Mouse (Mus musculus) thymus, postnatal 25 days (tissue): Measurements from ENCODE around the gene Nudt4.
"Not testable (repeated sequence)": the region's sequence is repeated elsewhere in the genome, so short reads cannot be mapped to it uniquely, and the experiment has no call there.

ENCODE experiments used
- DNase-seq: peaks from one replicate; pipeline ENCODE4 v3.0.0; 2022

Nudt4 gene

DNA sequence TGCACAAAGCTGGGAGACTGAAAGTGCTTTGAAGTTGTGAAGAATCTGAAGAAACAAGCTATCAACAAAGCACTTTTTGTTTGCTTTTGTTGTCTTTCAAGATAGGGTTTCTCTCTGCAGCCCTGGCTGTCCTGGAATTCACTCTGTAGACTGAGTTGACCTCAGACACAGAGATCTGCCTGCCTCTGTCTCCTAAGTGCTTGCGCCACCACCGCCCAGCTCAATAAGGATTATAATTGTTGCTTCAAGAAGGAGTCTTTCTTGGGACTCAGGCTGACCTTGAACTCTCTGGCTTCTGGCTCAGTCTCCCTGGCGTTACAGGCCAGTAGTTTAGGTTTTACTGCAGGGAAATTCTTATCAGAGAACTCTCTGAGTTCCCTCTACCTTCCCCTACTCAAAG lies 2.8 kb upstream of the Nudt4 start:
- no peak for DNase-seq

DNA sequence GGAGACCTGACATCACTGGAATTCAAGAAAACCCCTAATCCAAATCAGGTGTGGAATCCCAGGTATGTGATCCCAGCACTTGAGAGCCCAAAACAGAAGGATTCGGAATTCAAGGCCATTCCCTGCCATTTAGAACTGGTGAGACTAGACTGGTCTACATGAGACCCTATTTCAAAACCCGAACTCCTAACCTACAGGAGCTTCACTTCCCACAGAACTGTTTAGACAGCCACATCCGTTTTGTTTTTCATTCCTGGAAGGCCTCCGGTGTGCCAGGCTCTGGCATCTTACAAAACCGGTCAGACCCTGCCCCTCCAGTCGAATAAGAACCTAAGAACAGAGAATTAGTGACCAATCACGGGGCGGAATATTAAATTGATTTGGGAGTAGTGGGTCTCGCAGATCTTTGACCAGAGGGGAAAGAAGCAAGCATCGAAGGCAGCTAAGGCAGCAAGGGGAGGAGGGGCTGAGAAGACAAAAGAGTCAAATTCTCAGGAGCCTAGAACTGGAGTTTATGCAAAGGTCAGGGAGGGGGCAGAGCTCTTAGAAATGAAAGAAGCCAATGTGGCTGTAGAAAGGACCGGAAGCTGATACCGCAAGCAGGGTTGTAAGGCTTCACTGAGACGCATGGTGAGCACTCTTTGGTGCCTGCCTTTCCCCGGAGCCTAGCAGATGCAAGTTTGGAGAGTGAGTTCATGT lies 1.4 kb upstream of the Nudt4 start:
- DNase-seq = peak; percentile 33

DNA sequence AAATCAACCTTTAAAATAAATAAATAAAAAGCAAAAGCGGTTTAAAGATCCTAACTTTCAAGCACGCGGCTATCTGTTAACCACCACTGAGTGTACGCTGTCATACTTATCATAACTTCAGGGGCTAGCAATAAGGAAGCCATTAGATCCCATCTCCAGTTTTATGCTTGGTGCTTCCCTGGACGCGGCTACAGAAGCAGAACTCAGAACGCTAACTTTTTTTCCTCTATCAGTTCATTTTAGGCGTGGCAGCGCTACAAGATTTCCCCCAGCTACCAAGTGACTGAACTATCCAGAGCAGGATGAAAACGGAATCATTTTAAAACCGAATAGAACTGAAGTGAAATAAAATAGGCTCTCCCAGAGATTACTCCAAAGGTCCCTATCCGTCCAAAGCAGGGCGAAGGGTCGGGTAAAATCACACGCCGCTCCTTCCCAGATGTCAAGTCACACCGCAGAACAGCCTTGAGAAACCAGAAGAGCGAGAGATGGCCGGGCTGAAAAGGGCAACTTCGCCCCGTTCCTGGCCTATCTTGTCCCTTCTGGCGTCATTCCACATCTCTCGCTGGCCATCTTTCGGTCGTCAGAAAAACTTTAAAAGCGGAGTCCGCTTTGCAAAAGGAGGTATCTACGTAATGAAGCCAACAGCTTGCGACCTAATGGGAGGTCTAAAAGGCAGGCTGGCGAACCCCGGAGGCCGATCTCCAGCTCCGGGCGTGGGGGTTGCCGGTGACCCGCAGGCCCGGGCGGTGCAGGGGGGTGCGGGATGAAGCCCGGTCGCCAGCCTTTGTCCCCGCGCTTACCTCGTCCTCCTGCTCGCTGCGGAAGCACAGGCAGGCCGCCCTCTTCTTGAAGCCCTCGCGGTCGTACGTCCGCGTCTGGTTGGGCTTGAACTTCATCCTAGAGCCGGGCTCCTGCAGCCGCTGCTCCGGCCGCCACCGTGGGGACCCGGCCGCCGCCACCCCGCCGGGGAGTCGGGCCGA lies 796 bp downstream of the Nudt4 start:
- peak; percentile 55 for DNase-seq

DNA sequence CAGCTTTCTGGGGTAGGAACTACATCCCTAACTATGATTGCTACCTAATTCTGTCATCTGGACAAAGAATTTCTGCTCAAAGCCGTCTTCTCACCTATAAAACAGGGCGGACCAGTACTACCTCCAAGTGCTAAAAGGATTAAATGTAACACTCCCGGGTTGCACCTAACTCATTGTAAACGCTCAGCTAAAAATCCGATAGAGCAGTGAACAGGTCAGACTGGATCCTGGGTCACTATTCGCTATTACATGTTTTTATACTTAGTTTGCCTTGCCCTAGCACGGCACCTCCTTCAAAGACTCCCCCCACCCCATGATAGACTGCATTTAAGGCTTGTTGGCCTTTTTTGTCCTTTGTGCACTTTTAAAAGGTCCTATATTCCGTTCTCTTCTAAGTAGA lies 1.6 kb downstream of the Nudt4 start:
- no peak for DNase-seq

DNA sequence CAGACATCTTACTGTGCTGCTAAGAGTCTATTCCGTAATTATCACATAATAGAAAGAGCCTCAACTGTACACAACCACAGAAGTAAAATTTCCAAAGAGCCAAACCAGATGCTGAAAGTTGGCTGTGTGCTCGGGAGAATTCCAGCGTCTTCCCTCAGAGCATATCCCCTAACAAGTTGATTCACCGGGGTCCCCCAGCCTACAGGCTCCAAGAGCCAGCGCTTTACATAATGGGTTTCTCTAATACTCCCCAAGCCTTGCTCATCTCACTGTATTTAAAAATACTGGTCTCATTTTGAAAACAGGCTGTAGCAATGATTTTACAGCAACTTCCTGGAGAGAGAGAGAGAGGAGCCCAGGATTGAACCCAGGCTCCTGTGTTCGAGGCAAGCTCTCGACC lies 2.3 kb downstream of the Nudt4 start:
- no peak for DNase-seq

DNA sequence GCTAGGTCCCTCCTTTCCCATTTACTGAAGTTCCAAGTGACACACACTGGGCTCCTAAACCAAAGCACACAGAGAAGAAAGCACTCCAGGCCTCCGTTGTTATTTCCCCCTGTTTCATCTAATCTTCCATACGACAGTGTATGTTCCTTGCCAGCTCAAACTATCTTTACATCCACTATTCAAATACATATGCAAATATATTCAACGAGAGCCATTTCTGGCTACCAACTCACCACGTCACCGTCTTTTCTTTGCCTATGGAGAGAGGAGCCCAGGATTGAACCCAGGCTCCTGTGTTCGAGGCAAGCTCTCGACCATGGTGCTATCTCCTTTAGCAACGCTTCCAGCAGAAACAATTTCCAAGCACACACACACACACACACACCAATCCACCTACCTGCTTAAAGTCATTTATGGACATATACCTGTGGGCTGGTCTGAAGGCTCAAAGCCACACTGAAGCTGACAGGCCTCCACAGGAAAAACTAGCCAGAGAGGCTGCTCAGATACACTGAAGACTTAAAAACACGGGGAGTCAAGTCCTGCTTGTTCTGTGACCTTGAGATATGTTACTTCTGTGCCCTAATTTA lies 3.5 kb downstream of the Nudt4 start:
- no peak for DNase-seq

DNA sequence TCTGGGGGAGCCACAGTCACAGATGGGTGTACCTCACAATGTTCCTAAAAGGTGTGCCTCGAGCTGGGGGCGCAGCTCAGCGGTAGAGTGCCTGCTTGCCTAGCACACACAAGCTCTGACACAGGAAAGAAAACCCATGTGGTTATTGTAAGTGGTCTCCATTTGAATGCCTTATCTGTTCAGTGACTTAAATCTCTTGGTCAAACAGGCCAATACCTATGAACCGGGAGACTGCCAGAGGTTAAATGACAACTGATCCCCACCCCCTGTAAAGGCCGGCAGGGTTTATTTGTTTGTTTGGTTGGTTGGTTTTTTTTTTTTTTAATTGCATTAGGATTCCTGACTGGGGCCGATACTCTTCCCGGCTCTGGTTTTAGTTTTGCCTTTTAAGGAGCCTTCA lies 4.5 kb downstream of the Nudt4 start:
- DNase-seq = no peak

DNA sequence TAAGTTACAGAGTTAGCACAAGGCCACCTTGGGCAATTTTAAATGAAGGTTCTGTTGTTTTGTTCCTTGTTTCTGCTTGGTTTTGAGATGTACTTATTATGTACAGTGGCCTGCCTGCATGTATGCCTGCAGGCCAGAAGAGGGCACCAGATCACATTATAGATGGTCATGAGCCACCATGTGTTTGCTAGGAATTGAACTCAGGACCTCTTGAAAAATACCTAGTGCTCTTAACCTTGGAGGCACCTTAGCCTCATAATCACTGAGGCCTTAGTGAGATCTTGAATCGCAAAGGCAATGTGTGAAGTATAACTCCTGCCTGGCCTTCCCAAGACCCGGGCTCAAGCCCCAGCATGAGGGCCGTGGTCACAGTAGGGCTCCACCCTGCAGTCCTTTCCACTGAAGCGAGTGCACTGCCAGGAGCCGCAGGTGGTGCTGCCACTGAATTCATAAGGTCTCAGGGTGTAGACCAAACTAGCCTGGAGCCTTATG lies 6.6 kb downstream of the Nudt4 start:
- peak; percentile 37 for DNase-seq

DNA sequence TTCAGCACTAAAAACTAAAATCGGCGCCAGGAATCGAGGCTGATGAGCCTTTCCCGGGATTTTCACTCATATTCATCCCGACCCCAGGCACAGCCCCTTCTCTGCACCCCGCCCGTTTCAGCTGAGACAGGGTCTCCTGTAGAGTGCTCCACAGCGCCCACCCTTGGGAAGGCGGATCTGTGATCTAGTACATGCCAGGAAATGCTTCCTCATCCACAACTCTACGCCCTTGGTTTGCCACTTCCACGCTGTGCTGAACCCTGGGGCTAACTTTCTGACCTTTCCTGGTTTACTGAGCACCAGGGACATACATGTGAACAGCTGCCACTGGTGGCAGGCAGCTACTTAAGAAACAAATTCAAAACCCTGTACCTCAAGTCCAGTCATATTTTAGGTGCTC lies 8.1 kb downstream of the Nudt4 start:
- no peak for DNase-seq

DNA sequence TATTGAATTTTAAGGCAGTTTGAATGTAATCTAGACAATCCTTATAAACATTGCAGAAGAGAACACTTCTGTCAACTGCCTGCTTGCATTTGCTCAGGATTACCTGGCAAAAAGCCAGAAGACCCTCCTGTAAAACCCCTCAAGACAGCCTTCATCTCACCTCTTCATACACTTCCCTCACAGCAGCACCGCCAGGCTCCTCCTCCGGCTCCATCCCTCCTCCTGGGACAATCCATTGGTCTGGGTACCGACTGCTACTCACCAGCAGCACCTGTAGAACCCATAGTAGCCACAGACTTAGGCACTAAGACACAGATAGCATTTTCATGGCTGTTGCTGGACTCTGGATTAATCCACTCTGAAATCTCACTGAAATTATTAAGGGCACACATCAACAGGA lies 11.6 kb downstream of the Nudt4 start:
- DNase-seq = no peak

DNA sequence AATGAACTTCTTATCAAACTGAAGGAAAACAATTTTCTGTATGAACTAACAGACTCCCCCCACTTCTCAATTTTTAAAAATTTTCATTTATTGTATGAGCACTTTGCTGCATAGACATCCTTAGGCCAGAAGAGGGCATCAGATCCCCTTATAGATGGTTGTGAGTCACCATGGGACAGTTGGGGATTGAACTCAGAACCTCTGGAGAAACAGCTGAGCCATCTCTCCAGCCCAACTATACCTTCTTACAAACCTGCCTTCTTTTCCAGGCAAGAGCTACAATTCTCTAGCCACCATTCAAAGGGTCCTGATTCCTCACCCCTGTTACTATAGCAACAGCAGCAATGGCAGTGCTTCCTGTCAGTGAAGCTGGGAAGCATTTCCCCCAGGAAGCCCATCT lies 12.2 kb downstream of the Nudt4 start:
- no peak for DNase-seq

DNA sequence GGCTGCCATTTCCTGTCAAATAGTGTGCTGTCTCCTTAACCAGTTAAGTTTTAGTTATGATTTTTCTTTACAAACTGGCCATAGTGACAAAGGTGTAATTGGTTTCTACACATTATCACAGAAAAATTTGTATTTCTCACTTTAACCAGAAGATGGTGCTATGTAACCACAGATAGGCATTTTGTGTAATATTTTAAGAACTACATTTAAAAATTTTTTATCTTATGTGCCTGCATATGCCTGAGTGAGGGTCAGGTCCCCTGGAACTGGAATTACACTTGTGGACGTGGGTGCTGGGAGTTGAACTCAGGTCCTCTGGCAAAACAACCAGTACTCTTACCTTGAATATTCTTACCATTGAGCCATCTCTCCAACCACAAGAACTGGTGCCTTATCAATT lies 13.4 kb downstream of the Nudt4 start:
- DNase-seq = no peak

DNA sequence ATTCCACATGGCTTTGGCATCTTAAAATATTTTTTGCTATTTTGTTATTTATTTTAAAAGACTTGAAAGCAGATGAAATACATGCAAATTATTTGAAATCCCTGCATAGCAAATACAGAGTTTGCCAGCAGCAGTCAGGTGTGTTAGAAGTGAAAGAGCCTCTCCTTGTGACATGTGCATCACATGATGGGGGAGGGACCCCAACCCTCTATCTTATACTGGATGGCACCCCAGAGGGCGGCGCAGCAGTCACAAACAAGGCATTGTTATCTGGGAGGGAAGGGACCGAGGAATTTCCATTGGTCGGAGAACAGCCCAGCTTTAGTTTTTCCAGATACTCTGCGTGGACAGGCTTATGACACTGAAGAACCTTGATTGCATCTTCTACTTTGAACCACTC lies 14.9 kb downstream of the Nudt4 start:
- not testable (repeated sequence) for DNase-seq

DNA sequence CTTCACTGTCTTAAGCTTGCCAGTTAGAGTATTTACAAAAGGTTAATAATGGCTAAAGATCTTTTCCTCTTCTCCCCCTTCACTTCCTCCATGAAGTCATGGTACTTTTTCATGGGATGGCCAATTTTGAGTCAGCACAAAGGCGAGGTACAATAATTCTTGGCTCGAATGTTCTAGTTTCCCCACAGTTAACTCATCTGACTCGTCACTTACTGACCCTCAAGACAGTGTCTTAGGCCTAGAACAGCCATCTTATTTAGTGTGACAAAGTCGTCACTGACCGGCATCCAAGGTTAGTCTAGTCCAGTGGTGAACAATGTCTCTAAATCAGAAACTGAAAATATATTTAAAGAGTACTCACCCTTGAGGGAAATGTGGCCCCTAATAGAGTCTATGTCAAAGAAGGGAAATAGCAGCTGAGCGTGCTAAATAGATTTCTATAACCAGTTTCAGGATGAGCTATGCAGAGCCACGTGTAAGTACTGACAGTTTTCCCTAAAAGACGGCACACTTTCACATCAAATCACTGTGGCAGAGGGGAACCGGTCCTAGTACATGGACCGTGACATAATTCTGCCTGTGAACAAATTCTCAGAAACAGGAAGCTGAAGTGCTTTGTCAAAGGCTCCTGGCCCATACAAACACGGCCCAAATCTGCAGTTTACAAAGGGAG lies 15.7 kb downstream of the Nudt4 start:
- DNase-seq = no peak

DNA sequence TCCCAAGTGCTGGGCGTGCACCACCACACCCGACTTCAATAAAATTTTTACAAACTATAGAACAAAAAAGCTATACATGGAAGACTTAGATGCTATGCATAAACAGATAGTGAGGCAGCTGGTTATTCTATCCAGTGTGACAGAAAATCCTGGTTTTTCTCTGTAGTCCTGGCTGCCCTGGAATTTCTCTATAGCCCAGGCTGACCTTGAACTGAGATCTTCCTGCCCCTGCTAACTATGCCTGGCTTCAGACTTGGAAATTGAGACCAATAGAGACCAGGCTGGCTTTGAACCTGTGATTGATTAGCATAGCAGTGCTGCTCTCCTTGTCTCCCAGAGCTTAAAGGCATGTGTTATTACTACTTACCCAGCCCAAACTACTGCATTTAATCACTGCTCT lies 17.8 kb downstream of the Nudt4 start:
- no peak for DNase-seq

DNA sequence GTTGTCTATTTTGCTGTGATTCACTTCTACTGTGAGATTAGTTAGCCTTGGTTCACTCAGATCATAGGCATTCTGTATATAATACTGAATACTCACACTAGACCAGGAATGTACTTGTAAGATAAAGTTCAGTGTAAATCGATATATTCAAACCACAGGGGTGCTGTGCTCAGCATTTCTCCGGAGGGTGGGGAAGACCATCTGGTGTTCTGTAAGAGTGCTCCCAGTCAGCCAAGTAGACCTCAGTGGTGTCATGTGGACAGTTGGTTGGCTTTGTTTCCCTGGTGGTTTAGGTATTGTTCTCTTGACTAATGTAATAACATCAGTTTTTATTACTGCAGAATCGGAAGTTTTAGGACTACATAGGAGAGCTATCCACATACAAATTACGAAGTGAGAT lies 18.9 kb downstream of the Nudt4 start:
- DNase-seq = no peak

DNA sequence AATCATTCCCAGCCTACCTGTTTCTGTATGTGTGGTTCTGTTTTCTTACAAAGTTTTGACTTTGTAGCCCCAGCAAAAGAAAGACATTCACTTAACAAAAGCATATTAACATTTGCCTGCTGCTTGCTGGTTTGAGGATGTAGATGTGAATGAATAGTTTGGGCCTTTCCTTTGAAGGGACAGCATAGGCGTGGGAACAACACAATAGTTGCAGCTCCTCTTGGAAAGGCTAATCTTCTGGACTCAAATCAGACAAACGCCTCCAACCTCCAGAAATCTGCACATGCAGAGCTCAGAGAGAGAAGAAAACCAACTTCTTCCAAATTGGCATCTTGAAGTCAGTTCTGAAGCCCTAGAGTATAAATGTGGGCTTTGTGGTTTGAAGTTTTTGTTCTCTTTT lies 19.3 kb downstream of the Nudt4 start:
- no peak for DNase-seq

DNA sequence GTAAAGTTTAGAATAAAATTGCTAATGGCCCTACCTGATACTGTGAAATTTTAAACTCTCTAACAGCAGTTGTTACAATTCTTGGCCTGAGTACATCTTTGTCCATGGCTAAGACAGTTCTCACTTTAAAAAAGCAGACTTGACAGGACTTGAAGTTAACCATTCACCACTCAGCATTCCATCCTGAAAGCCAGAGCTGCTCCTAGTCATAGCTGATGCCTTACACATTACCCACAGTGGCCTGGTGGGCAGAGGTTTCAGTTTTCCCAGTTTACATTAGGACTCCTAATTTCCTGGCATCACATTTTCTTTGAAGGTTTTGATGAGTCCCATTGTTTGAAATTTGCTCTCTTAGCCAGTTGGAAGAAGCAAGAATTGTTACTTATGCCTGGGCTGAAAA lies 19.9 kb downstream of the Nudt4 start:
- DNase-seq = no peak

DNA sequence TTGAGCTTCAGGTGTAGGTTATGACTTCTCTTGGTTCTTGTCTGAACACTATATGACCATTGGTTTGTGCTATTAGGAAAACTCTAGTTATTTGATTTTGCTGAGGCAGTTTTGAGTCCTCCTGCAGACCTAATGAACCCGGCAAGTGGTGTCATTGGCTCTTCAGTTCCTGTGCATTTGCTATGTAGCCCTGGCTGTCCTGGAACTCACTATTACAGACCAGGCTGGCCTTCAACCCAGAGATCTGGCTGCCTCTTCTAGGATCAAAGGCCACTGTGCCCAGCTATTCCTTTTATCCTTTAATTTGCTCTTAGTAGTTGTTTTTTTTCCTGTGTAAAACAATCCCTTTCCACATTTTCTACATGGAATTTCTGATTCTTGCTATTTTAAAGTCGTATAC lies 20.6 kb downstream of the Nudt4 start:
- DNase-seq = no peak

DNA sequence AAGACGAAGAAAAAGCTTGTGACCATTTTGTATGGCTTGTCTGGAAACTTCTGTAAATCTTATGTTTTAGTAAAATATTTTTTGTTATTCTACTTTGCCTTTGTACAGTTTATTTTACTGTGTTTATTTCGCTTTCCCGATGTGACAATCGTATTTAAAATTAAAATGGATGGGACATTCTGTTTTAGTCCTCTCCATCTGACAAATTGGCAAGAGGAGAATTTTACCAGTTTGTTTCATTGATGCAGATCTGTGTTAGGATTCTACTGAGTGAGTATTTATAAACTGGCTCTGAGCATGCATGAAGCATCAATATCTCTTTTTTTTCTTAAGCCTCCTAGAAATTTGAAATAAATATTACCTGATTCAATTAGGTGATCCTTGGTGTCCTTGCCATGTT lies 21.0 kb downstream of the Nudt4 start:
- DNase-seq = no peak

DNA sequence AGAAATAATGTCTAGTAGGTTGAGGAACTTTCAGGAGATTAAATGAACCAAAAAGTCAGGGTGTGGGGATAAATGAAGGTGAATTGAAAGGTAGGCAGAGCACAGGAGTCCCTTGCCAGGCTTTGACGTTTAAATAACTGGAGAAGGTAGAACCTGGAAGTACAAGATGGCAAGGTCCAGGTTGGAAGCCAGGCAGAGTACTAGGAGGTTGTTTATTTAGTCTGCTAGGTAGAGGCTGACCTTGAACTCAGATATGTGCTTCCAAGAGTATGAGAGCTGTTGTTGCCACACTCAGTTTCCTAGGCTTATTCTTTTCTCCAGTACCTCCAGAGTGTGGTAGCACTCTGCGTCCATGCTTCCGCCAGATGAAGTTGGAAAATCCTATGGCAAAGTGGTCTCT lies 24.1 kb downstream of the Nudt4 start:
- DNase-seq = no peak

DNA sequence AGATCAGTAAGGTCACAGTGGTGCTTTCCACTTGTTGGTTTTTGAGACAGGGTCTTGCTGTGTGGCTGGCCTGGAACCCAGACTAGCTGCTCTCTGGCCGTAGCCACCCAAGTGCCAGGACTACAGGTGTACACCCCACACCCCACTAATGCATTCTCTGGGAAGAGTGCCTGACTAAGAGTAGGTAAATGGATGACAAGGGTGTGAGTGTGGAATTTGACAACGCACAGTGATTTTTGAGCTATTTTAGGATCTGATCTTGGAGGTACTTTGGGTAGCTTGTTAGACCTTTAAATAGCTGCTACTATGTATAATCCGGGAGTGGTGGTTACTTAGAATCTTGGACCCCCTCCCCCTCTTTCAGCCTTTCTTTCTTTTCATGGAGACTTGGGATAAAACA lies 24.7 kb downstream of the Nudt4 start:
- no peak for DNase-seq

DNA sequence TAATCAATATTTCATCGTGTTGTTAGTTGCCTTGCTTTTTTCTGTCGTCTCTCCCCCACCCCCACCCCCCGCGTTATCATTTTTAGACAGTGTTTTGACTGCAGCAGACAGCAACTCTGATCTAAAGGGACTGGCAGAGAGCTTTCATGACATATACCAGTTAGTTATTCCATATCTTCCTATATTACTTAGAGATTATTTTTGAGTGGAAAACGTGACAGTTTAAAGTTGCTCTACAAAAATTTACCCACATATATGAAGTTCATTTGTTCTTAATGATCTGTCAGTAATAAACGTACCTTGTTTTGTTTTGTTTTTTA lies 27.8 kb downstream of the Nudt4 start:
- no peak for DNase-seq
